Mouse (Mus musculus) retina, embryonic 14.5 days (tissue): ENCODE data around the gene Sirt4.
A peak's percentile ranks its signal among the peaks of the same experiment; 100 is the strongest.

ENCODE experiments used
- DNase-seq: peaks from one replicate; pipeline ENCODE4 v3.0.0-alpha.2; 2015; ENCODE audit warnings: low spot score

Sirt4 gene

DNA sequence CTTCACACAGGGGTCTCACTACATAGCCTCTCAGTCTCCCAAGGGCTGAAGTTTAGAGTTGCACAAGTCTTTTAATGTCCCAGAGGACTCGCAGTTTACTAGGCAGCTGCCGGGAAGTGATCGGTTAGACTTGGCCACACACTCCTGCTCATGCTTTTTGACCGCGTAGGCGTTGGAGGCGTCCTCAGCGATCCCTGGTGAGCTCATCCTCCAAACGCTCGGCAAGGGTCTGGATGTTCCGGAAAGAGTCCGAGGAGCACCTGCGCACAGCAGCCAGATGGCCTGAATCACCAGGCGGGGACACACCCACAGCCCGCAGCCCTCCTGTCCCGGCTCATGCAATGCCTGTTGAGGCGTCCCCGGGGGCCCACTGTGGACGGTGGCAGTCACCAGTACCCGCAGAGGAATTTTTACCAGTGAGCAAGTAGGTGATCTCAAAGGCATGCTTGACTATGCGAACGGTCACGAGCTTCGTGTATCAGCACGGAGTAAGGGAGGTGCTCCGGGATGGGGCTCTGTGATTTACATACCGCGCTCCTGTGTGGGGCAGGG lies 7.3 kb upstream of the Sirt4 start:
- DNase-seq, result peak; percentile 52

- peak; percentile 34 for DNase-seq
These were observed 6.6 kb upstream of the Sirt4 start for GRCm38 (mm10) chr5:115491076-115491475.

DNA sequence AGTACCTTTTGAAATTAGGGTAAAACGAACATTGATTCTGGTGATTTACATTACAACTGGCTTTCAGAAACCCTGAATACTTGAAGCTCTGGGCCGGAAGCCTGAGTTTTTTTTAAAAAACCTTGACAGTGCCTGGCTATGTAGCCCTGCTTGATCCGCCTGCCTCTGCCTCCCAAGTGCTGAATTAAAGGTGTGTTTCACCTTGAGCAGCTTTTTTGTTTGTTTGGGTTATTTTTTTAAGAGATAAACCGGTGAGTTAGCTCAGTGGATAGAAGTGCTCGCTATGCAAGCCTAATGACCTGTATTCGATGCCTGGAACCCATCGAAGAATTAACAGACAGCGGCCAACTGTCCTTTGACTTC lies 6.1 kb upstream of the Sirt4 start:
- DNase-seq, result no peak

DNA sequence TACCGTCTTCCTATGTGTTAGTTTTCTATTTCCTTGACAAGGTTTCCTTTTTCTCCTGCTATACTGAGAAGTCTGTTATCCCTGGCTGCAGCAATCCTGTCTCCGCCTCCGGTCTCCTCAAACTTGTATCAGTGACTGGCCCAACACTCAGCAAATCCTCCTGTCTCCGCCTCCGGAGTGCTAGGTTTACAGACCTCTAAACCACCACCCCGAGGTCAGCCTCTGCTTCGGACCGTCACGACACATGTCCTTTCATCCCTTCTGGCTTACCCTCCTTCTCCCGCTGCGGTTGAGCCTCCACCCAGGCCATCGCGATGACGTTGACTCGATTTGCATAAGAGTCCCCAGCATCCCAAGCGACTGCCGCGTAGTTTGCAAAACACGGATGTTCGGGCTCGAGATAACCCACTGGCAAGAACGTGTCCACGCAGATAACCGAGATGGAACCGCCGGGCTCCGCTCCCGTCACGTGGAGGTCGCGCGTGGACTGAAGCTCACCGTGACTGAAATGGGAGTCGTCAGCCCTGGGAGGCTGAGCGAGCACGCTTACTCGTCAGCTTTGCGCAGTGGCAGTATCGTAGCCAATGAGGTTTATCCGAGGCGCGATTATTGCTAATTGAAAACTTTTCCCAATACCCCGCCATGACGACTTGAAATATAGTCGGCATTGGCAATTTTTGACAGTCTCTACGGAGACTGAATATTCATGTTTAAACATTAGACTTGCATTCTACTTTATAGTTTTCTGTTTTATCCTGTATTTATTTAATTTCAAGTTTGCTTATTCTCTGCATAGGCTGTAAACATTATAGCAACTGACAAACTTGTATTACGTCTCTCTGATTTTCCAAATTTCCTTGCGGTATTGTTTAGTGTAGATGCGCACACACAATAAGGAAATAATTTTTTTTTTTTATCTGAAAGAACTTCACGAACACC lies 5.4 kb upstream of the Sirt4 start:
- peak; percentile 92 for DNase-seq

- DNase-seq, result peak; percentile 92
These were observed 4.5 kb upstream of the Sirt4 start for GRCm38 (mm10) chr5:115488841-115489698.

- DNase-seq, result no peak
These were observed 3.5 kb upstream of the Sirt4 start for GRCm38 (mm10) chr5:115487942-115488580.

- no peak for DNase-seq
These were observed 2.8 kb upstream of the Sirt4 start for GRCm38 (mm10) chr5:115487353-115487752.

GRCm38 (mm10) chr5:115486726-115487125 lies 2.2 kb upstream of the Sirt4 start:
- DNase-seq, result no peak

GRCm38 (mm10) chr5:115485489-115486205 lies 1.1 kb upstream of the Sirt4 start:
- DNase-seq, result no peak

- DNase-seq, result no peak
These were observed 471 bp upstream of the Sirt4 start for GRCm38 (mm10) chr5:115484996-115485395.

GRCm38 (mm10) chr5:115483385-115483784 lies 1.1 kb downstream of the Sirt4 start:
- DNase-seq, result no peak

DNA sequence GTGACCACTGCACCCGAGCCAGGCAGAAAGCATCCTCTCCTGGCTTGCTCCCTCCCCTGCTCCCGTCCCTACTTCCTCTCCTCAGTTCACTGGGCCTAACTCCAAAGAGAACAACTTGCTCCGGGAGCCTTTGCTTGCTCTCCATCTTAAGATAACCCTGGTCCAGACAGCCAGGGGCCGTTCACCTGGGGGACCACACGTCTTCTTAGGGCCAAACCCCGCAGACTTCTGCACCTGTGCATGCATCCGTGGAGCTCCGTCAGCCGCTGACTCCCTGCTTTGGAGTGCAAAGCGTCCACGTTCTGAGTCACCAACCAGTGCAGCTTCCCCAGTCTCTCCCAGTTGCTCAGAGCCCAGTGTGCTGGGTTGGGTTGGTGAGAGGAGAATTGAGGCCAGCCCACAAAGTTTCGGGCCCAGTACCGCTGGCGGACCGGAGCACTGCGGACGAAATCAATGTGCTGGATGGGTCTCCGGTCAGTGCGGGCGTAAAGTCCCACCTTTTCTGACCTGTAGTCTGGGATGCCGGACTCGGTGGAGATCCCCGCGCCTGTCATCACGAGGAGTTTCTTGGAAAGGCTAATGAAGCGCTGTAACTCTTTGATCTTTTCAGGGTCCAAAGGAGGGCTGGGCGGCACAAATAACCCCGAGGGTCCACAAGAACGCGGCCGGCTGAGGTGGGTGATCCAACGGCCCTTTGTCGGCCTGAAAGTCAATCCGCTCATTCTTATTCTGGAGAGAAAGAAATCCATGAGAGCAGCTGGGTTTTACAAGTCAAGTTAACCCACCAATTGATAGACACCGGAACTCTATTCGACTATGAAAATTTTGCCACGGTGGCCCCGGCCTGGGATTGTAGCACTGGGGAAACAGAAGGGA lies 1.9 kb downstream of the Sirt4 start:
- no peak for DNase-seq

DNA sequence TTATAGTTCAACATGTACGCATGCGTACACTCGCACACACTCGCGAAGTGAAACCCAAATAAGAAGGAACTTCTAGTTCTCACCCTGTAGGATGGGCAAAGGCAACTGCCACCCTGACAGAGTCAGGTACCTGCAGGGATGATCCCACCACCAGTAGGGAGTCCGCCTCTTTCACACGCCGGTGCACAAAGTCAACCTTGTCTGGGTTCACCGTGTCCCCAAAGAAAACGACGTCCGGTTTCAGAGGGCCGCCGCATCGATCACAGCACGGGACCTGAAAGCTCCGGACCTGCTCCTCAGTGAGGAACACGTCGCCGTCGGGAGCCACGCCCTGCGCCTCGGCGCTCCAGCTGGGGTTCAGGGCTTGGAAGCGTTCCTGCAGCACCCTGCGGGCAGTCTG lies 4.4 kb downstream of the Sirt4 start:
- DNase-seq, result no peak

DNA sequence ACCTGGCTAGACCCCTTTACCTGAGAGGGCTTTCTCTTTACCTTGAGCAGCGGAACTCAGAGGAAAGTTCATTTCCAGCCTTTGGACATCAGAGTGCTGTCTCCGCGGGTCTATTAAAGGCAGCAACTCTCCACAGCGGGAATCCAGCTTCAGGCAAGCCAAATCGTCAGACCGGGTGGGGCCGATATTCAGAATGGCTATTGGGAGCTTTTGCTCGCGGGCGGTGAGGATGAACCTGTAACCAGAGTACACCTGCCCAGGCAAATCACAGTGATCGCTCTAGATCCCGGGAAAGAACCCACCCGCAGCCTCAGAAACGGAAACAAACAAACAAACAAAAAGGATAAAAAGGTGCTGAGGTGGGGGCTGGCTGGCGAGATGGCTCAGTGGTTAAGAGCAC lies 5.0 kb downstream of the Sirt4 start:
- DNase-seq, result no peak

- DNase-seq, result no peak
These were observed 8.3 kb downstream of the Sirt4 start for GRCm38 (mm10) chr5:115476107-115476727.

- DNase-seq, result peak; percentile 74
These were observed 9.0 kb downstream of the Sirt4 start for GRCm38 (mm10) chr5:115475337-115476106.

DNA sequence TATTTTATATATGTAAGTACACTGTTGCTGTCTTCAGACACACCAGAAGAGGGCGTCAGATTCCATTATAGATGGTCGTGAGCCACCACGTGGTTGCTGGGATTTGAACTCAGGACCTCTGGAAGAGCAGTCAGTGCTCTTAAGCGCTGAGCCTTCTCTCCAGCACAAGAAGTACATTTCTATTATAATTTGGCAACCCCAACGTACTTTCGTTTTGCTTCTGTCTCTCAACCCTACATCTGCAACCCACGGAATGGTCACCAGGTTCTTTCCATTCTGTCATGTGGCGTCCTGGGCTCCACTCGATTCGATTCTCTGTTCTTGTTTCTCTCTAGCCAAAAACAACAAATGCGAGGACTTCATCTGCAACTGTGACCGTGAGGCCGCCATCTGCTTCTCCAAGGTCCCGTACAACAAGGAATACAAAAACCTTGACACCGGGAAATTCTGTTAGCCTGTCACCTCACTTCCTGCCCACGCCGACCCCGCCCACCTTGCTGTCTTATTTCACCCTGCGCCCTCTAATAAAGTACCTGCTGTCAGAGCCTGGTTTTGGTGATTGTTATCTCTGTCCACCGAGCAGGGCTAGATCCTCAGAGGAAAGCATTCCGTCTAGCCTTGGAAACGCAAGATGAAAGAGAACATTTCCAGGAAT lies 10.2 kb downstream of the Sirt4 start:
- no peak for DNase-seq

GRCm38 (mm10) chr5:115473191-115473590 lies 11.3 kb downstream of the Sirt4 start:
- no peak for DNase-seq
